Mouse (Mus musculus): ENCODE measurements around the gene Clasp1.

DNA sequence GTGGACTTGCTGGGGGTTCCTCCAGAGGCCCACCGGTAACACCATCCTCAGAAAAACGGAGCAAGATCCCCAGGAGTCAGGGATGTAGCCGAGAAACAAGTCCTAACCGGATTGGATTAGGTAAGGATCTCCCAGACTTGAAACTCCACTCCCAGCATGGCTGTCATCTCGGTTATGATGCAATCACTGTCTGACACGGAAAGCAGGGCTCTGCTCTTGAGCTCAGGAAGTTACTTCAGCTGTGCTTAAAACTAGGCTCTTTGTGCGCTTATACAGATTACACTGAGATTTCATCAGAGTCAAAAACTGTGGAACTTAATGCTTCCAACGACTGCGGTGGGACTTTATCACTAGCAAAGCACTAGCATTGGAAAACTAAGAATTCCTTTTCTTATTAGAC is 136.5 kb downstream of the Clasp1 start:
- TF ChIP-seq CTCF (IDR thresholded peaks at IDR 0.05; ENCODE audit: borderline replicate concordance, insufficient read depth, low read length) (no peak), POLR2A (IDR thresholded peaks at IDR 0.05; ENCODE audit: low read depth, low read length) (no peak)
